Mouse (Mus musculus): ENCODE data around the gene Gm5426.
A peak's percentile ranks its signal among the peaks of the same experiment; 100 is the strongest.
"Not testable (repeated sequence)": the region's sequence is repeated elsewhere in the genome, so short reads cannot be mapped to it uniquely, and the experiment has no call there.

The Gm5426 gene

DNA sequence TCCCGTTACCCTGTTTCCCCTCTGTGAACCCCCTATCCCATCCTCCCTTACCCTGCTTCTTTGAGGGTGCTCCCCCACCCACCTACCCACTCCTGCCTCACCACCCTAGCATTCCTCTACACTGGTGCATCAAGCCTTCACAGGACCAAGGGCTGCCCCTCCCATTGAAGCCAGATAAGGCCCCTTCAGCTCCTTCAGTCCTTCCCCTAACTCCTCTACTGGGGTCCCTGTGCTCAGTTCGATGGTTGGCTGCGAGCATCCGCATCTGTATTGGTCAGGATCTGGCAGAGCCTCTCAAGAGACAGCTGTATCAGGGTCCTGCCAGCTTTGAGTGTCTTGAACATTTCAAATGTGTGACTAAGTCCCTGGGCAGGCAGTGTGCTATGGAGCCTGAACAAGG is 2.9 kb downstream of the Gm5426 start:
- DNase-seq (ENCODE audit: low spot score), result not testable (repeated sequence)

DNA sequence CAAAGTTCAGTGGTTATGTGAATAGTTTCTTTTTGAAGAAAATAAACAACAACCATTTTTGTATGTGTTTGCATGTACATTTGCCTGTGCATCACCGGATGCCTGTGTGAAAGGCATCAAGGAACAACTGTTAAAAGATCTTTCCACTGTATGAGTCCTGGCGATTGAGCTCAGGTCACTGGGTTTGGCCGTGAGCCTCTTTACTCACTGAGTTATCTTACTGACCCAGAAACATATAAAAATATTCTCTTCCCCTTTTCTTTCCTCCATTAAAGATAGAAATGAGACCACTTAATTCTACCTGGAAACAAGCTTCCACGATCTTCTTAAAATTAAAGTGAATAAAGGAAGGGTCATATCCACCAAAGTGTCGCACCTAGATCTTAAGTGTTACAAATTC is 10.2 kb downstream of the Gm5426 start:
- no peak for DNase-seq (ENCODE audit: low spot score)

- peak; percentile 9 for DNase-seq (ENCODE audit: low spot score)
These were observed 11.9 kb downstream of the Gm5426 start for GRCm38 (mm10) chr10:96148250-96148699.

DNA sequence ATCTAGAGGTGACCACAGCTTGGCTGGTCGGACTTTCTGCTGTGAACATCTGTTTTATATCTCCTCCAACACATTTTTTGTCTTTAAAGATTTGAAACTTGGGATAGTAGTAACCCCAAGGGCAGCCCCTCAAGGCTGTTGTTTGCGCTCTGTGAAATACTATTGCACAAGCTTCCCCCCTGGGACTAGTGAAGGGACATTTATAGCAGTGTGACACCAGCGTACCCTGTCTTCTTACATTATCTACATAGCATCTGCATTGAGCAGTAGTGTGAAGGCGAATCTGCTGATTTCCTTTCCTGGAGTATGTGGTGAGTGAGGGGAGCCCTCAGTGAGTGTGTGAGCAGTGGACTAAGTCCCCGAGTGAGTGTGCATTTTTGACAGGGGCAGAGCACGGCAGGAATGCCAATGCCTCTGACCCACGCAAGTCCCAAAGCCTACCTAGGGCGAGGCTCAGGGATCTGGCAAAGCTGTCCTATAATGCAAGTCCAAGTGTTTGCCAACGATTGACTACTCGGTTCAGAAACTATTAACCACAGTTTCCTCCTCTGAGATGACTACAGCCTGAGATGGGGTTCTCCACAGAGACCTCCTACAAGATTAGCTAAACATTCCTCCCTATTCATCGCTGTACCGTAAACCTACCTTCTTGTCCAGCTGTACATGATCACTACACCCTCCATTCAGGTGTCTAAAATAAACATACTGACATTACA is 14.2 kb downstream of the Gm5426 start:
- DNase-seq (ENCODE audit: low spot score), result no peak

GRCm38 (mm10) chr10:96153315-96153714 is 16.9 kb downstream of the Gm5426 start:
- no peak for DNase-seq (ENCODE audit: low spot score)

GRCm38 (mm10) chr10:96162975-96163706 is 26.7 kb downstream of the Gm5426 start:
- no peak for DNase-seq (ENCODE audit: low spot score)

DNA sequence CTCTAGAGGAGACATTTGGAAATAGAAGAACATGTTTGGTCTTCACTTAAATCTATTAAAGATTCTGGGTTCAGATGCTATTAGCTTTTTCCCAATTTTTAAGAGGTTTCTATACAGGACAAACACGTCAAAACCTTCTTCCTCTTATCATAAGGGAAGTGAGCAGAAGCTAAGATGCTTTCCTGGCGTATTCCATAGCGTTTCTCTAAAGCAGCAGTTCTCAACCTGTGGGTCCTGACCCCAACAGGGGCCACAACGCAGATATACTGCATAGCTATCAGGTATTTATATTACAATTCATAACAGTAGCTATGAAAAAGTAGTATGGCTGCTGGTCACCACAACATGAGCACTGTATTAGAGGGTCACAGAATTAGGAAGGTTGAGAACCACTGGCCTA is 27.4 kb downstream of the Gm5426 start:
- DNase-seq (ENCODE audit: low spot score), result no peak

- no peak for DNase-seq (ENCODE audit: low spot score)
These were observed 28.9 kb downstream of the Gm5426 start for GRCm38 (mm10) chr10:96165260-96165659.

- DNase-seq (ENCODE audit: low spot score), result no peak
These were observed 32.6 kb downstream of the Gm5426 start for GRCm38 (mm10) chr10:96168998-96169397.

DNA sequence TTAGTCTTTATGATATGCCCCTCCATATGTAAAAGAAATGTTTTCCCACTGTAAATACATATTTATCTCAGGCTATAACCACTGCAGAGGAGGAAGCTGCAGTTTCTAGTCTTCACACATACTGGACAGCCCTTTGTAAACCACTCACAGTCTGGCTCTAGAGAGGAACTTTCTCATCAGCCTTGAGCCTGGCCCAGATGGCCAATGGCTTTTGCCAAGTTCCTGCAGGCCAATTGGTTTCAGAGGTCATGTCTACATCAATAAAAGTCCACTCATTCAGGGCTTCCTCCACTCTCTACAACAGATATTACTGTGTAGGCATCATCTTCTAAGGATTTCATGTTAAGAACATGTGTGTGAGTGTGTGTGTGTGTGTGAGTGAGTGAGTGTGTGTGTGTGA is 35.1 kb downstream of the Gm5426 start:
- DNase-seq (ENCODE audit: low spot score), result no peak

DNA sequence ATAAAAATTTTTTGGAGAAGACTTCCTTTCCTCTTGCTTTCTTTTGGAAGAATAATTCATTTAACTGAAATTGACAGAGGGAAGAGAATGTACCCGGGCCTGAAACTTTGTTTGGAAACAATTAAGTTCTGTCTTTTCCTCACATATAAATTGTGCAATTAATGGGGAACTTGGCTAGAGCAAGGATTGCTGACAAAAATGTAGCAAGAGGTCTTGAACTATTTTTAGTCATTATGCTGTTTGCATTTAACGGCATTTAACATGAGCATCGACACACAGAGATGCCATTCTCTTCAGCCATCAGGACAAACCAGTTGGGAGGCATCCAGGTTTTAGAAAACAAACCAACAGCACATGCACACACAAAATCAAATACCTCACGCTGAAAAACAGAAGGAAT is 36.6 kb downstream of the Gm5426 start:
- no peak for DNase-seq (ENCODE audit: low spot score)

DNA sequence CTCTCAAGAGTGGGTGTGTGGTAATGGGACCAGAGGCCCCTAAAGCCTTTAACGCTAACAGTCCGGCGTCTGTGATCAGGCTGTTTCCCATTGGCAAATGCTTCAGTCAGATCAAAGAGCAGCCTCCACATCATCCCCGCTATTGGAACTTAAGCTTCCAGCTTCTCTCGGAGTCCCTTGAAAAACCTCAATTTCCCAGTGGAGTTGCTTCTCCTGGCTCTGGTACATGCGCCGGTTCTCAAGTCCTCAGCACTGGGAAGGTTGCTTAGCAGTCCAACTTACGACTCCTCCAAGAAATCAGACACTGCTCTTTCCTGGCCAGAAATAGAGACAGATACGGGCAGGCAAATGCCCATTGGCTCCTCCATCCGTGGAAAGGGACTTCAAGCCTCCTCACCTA is 37.4 kb downstream of the Gm5426 start:
- DNase-seq (ENCODE audit: low spot score), result no peak

GRCm38 (mm10) chr10:96176916-96177315 is 40.5 kb downstream of the Gm5426 start:
- no peak for DNase-seq (ENCODE audit: low spot score)

GRCm38 (mm10) chr10:96180554-96181397 is 44.4 kb downstream of the Gm5426 start:
- no peak for DNase-seq (ENCODE audit: low spot score)

GRCm38 (mm10) chr10:96181398-96181790 is 45.0 kb downstream of the Gm5426 start:
- DNase-seq (ENCODE audit: low spot score), result no peak

DNA sequence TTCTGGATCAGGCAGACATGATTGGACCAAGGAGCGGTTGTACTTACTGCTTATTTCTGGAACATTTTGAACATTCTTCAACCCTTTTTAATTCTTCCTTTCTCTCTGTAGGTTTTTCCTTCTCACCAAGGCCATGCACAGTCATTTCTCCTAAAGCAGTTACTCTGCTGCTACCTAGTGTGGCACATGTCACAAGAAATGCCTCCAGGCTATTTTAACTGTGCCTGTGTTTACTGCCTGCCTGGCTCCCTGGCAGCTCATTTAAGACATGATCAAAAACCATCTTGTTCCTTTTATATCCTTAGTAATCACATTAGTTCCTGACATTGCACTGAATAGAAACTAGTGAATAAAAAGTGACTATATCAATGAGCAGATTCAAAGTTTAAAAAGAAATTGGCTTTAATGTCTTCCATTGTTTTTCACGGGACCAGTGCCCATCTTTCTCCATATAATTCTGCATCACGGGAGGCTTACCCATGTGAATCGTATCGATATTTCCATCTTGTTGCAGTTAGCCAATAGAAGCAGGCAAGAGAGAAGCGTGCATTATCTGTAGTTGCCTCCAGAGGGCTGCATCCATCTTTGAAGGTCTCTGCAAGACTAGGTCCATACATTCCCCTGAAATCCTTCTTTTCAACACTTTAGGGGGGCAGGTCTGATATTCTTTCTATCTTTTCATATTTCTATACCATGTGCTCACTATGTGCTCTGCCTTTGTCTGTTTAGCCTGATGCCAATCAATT is 45.7 kb downstream of the Gm5426 start:
- no peak for DNase-seq (ENCODE audit: low spot score)

- no peak for DNase-seq (ENCODE audit: low spot score)
These were observed 48.6 kb downstream of the Gm5426 start for GRCm38 (mm10) chr10:96185026-96185425.

DNA sequence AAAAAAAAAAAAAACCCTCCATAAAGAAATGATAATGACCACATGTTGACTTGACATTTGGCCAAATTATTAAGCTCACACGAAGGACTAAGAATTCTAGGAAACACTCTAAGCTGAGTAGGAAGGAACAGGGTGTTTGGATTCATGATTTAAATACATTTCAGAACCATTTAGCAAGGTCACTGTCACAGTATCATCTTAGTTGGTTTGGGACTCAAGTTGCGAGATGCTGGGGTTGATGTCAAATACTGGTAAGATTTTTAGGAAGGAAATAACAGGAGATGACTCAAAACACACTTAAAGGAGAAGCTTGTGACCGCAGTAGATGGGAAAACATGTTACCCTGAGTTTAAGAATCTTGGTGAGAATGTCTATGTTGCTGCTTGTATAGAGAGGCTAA is 49.2 kb downstream of the Gm5426 start:
- DNase-seq (ENCODE audit: low spot score), result no peak

All from testis, postnatal 14 days (tissue).